Mouse (Mus musculus) layer of hippocampus, adult 9-10 months (tissue): ENCODE results near the gene Gm48552.

ENCODE experiments used
- DNase-seq: peaks from one replicate; pipeline ENCODE4 v3.0.0; 2022; ENCODE audit warnings: low spot score

The Gm48552 gene

DNA sequence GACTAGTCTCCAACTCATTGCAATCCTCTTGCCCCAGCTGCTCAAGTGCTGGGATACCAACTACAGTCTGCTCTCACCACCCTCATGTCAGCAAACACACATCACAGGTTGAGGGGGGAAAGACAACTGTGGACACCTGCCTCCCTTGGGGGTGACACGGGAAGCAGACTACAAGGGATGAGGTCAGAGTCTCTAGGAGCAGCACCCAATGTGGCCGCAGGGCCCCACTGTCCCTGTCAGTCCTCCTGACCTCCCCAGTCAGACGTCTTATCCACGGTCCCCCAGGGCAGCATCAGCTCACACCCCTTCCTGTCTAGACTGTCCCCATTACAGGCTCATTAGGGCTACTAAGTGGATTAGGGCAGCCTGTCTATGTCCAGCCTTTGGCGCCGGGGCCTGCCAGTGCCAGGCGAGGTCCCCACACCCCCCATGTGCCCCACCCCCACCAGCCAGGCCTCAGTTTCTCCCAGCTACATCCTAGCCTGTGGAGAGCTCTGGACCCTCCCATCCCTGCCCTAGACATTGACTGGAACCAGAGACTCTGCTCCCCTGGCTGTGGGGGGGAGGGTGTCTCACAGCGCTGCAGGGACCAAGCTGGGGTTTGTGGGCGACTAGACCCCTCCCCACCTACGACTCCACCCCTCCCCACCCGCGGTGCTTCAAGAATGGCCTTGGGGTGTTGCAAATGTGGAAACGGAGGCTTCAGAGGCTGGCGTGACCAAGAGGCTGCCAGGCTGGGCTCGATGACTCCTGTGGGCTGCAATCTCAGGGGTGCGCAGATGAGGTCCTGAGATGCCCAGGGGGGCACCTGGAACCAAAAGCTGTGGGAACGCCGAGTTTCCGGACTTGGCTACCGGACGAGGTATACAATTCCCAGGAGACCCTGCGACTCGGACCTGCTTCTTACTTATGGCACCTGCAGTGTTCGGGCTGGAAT lies 18.0 kb downstream of the Gm48552 start:
- no peak for DNase-seq

DNA sequence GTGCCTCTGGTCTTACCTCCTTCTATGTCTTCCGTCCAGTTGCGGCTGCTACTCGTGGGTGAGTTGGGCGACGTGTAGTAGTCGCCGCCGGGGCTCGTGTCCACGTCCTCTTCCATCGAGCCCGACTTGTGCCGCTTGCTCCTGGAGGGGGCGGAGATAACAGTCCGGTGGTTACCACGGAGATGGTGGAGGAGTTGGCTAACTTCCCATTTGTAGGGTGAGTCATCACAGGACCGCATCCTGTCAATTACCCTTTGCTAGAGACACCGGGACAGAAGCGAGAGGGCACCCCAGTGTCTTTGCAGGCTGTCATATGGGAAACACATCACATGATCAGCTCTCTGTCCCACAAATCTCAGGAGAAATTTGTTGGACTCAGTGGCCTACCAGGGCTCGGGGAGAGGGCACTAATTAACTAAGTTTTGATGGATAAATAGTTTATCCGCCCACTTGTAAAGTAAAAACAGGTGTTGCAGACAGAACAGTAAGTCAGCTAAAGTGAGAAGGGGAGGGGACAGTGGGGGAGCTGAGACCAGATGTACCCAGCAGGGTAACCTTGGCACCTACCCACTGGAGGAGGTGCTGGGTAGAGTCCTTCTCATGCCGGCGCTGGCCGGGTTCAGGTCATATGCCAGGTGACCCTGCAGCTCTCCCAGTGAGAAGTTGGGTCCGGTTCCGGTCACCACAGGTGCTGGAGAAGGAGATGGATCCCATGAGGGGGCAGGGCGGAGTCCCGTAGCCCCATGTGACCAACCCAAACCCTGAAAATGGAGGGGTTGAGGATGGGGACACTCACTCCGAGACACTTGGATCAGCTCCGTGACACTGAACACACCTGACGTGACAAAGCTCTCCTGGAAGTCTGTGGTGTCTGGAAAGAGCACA lies 19.0 kb downstream of the Gm48552 start:
- no peak for DNase-seq

DNA sequence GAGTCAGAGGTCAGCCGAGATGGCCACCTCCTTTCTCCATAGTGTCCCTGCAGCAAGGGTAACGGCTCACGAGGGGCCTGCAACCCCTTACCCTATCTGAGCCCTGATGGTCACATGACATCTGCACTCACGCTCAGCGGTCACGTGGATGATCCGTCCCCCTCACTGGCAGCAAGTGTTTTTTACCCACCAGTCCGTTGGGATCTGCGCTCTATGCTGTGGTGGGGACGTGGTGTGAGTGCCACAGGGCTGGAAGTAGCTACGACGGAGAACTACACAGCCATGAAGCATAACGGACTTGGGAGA lies 19.6 kb downstream of the Gm48552 start:
- no peak for DNase-seq

DNA sequence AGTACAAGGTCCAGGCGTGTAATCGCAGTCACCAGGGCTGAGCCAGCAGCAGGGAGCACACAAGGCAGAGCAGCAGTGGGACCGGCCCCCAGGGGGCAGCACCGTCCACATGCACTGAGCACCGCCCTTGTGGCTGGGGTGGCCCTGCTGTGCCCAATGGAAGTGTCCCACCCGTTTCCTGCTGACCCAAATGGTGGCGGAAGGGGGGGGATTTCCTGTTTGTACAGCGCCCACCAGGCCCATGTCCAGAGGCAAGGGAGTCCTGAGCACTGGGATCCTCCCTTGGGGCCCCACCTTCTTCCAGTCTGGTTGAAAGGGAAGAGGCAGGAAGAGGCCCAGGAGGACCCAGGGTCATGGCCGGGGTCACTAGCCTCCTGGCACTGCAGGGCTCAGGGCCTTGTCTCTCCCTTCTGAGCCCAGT lies 20.1 kb downstream of the Gm48552 start:
- DNase-seq = no peak

DNA sequence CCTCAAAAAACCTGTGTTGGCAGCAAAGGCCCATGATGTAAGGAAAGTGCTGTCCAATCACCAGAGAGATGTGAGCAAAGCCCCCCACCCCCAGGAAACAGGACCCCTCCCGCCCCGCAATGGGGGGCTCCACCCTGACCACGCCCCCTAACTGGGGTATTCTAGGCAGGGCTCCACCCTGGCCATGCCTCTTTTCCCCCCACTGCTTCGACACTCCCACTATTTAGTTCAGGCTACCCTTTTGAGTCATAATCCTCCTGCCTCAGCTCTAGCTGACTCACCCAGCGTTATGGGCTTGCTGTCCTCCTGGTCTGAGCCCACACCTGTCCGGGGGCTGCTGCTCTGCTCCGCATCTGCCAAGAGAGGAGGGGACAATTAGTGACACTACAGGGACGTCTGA lies 20.5 kb downstream of the Gm48552 start:
- DNase-seq = no peak

DNA sequence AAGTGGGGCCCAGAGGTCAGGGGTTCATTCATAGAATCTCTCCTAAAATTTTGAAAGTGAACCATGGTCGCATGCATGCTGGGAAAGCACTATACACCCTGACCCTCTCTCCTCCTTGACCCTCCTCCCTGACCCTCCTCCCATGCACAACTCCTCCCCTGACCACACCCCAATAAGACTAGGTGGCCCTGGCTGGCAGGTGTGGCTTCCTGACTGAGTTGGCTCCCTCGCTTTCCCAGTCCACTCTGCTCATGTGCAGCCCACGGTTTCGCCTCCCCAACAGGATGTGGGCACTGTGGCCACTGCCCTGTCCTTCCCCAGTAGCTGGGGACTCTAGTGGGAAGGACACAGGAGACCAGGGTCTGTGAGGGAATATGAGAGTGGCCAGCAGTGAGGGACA lies 21.5 kb downstream of the Gm48552 start:
- DNase-seq = no peak

DNA sequence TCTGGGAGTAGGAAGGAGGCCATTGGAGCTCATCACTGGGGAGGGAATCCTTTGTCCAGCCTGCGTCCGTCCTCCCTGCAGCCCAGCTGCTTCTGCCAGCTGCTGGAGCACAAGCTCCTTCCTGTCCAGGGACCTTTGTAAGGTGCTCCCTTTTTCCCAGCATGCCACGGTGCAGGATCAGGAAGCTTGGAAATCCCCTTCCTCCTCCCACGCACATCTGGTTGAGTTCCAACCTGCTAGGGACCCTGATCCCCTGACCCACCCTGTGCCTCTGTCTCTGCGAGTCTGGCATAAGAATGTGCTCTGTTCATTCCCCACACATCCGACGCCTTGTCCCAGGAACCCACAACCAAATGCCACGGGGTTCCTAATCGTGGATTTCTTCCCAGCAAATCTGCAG lies 22.2 kb downstream of the Gm48552 start:
- no peak for DNase-seq

DNA sequence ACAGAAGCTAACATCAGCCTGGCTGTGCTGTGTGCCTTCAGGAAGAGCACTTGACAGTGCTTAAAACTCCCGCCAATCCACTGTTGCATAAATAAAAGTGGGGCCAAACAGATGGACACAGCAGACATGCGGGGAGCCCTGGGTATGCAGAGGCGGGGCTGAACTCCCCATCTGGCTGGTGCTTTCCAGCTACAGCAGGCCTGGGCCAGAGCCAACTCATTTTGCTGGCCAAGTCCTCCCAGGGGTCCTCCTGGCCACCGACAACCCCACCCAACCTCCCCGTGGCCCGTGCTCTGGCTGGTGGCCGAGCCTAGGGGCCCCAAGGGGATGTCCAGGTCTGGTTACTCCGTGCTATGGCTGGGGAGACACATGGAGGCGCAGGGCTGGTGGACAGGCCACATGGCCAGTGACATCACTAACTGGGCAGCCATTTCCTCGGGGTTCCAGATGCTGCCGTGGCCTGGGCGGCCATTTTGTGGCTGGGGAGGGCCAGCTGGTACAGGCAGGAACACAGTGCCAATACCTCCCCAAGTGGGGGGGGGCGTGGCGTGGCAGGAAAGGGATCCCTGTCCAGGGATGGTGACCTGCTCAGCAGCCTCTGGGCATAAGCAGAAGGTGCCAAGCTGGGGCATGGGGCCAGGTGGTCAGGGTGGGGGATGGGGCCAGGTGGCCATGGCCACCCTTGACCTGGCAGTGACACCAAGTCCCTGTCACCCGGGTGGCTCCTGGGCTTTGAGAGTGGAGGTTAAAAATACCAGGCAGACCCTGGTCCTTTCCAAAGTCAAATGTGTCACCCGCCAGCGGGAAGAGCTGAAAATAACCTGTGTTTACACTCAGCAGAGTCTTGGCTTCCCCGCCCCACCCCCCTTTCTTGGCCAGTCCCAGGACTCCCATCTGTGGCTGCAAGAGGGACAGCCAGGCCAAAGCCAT lies 22.9 kb downstream of the Gm48552 start:
- no peak for DNase-seq

DNA sequence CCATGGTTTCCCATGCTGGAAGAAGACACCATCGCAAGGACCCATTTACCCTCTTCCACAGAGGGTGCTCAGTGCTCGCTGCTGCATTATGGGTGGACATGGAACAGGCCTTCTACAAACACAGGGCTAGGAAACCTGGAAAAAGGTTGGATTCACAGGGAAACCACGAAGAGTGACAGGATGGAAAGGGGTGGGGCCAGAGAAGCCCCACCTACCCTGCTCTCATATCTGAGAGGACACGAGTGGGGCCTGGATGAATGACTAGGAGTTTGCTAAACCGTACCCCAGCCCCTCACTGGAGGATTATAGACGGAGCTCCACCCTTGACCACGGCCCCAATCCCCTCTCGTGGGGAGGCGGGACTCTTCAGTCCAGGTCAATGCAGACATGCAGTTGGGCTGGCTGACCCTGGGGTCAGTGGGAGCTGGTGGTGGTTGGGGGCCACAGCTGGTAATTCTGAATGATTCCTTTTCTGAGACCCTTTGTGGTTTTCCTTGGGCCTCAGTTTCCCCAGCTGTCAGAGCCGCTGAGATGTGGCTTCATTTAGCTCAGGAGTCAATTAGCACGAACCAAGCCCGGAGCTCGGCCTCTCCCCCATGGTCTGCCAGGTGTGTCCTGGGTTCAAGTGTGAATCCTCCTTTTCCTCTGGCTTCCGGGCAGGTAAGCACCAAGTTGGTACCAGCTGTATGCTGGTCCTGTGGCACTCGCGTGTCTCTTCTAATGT lies 23.9 kb downstream of the Gm48552 start:
- no peak for DNase-seq

DNA sequence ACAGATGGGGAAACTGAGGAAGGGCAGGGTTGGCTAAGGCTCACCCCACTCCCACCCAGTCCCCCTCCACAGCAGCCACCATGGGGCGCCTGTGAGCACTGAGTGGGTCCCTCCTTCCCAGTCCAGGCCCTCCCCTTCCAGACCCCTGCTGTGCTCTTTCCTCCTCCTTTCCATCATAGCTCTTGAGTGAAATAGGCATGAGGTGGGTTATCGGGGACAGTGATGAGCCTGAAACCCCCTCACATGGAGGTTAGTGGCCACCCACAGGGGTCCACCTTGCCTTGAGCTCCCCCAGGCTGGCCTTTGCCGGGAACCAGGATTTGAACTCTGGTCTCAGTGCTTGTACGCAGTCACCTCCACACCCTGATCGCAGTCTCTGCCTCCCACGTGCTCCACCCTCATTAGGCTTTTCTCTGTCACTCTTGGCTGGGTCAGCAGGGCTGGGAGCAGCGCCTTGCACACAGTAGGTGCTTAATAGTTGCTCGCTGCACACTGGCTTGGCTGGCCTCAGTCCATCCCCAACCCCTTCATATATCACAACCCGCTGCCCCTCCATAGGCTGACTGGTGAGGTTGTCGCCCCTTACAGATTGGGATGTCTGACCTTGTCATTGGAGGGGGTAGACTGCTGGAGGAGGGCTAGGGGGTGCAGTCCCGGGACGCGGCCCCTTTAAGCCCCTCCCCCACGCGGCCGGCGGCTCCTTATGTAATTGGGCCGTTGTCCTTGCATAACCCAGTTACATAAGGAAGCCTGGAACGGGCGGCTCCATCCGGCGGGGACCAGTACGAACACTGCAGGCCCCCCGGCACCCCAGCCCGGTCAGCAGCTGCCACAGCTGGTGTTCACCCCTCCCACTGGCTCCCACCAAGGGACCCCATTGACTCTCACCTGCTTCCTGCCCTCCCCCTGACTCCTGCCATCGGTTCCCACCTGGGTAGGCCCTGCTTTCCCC lies 24.8 kb downstream of the Gm48552 start:
- no peak for DNase-seq

DNA sequence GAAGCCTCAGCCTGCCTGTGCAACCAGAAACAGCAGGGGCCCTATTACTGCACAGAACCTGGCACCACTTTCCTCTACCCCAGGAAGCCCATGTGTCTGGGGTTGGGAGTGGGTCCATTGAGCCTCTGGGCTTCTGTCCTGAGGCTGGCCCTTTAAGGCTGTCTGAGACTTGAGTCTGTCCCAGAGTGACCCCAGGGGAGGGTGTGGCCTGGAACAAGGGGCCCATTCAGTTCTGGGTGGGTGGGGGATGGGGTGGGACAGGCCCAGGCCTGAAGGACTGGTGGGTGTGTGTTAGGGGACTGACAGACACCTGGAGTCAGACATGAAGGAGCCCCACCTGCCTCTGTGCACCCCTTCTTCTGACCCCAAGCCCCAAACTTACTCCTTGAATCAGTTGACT lies 25.9 kb downstream of the Gm48552 start:
- DNase-seq = no peak

DNA sequence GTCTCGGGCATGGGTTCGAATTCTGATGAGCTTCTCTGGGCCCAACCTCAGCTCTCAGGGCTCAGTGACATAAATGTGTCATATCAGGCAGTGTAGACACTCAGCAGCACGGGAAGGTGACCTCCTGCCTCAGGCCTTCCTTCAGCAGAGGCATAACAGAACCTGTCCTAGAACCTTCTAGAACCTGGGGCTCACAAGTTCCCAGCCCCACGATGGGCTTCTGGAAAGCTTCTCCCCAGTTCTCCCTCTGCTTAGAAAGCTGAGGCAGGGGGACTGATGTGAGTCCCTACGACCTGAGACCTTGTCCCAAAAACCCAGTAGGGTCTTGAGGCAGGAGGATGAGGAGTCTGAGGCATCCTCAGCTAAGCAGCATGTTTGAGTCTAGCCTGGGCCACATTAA lies 26.3 kb downstream of the Gm48552 start:
- no peak for DNase-seq

DNA sequence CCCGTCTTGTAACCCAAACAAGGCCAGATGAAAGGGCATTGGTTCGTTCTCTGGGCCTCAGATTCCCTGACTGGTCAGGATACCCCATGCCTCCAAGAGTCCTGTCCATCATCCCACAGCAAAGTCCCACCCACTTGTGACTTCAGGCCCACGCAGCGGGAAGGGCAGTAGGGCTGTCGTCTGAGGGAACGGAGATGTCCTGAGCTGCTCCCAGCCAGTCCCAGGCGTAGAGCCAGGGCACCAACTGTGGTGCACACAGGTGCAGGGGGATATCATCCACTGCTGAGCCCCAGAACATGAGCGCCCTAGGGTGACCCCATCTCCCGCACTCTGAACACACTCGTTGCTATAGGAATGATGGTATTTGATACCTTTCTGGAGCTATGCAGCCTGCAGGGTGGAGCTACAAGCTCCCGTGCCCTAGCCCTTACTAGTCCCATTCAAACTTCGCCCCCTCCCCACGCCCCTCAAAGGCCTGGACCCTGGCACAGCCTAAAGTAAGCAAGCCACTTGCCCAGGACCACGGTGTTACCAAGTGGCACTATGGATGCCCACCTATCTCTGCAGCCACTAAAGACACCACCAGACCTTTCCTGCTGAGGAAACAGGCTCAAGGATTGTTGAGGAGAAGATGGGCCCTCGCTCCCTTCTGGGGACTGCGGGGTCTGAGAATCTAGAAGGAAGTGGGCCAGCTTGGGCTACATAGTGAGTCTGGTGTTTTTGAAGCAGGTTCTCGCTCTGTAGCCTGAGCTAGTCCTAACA lies 26.9 kb downstream of the Gm48552 start:
- DNase-seq = no peak

DNA sequence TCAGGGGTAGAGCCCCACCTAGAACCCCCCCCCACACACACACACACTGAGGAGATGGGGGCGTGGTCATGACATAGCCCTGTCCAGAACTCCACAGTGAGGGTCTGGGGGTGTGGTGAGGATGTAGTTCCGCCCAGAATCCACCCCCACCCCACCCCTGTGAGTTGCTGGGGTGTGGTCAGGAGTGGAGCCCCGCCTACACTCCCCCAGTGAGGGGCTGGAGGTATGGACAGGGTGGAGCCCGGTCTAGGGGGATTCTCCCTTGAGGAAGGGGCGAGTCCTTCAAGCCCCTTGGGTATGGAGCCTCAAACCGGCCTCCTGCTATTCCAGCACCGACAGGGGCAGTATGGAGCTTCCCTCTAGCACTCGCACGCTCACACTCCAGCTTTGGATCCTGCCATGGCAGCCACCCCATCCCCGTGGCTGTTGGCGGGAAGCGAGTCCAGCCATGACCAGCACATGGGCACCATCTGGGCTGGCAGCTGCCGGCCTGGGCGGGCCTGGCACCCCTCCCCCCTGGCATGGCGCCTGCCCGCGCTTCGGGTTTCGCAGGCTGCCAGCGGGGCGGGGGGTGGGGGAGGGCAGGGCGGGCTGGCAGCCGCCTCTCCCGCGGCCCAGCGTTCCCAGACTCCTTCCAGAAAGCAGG lies 27.9 kb downstream of the Gm48552 start:
- no peak for DNase-seq

DNA sequence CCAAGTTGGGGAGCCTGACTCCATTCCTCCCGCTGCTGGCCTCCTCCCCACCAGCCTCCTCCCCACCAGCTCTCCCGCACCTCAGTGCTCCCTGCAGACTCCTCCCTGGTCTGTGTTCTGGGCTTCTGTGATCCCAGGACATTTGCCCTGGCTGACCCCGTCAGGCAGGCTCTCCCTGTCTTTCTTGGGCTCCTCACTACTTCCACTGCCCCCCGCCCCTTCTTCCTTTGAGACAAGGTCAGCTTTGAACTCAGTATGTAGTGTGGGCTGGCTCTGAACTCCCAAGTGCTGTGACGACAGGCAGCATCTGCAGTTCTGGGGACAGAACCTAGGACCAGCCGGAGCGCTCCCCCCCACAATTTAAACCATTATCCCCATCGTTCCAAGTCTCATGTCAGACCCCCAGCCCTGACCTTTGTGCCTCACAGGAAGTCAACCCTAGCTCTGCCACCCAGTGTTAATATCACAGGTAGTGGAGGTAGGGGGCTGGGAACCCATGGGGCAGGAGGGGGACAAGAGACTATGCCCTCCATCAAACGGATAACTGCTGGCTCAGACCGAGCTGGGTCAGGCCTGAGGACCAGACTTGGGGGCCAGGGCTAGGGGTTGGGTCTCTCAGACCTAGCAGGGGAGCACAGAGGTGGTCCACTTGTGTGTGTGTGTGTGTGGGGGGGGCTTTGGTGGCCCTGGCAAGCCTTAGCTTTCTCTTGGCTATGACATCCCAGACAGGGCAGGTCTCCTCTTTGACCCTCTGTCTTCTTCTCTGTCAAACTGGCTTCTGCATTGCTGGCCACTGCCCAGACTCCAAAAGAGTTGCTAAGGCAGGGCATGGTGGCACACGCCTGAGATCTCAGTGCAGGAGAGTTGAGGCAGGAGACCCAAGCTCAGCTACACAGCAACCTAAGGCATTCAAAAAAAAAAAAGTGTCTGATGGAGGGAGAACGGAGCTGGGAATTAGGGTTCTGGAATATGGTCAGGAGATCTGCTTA lies 28.7 kb downstream of the Gm48552 start:
- DNase-seq = no peak

DNA sequence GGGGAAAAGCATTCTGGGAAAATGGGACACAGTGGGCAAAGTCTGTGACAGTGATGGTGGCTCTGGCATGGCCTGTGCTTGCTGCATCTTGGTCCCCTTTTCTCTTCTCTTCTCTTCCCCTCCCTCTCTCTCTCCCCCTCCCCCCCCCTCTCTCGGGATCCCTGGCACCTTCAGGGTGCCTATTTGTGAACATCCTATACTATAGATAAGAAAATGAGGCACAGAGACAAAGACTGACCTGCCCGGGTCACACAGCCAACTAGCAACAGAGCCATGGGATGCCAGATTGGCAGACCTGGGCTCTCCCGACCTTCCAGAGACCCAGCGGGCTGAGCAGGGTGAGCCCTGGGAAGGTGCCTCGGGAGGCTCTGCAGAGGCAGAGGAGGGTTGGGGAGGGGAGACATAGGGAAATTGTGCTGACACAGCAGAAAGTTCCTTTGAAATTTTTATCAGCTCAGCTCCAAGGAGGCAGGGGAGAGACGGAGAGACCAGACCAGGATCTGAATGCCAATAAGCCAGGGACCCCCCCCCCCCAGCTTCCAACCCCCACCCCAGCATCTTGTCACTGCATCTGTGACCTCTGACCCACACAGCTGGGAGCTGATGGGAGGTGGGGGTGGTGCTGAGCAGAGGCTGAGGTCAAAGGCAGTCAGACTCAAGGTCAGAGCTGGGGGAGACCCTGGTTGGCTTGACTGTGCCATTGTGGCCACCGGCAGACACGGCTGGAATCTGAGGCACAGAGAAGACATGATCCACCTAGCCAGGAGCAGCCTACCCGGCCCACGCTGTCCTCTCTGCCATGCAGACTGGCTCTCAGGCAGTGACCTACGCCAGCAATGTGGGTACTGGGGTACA lies 29.6 kb downstream of the Gm48552 start:
- no peak for DNase-seq
